Mouse (Mus musculus) effector memory CD4-positive, alpha-beta T cell, adult 7 months (primary cell): ENCODE results near the gene Ezh2. TPM values are rescaled to one million over a fixed set of nuclear protein-coding genes. Genes with fewer than 3 reads are reported as not detected.

Source experiments
- polyA plus RNA-seq: library from polyadenylated mRNA; unstranded; fragments of 100-300 nt; shearing (Covaris generic); gene quantifications from one replicate; pipeline ENCODE4 v1.2.1, GENCODE M21; 2017

The Ezh2 gene
- 50.7 TPM for polyA plus RNA-seq

GRCm38 (mm10) chr6:47594926-47595623 is at the start of gene Ezh2:
Ezh2 (minus strand) TSS chr6:47595341.

Other genes starting within 250 kb of the Ezh2 start
- 116 TPM for gene Cul1, start 141.9 kb downstream of the Ezh2 start, polyA plus RNA-seq
- 66.4 TPM for gene Pdia4, start 218.1 kb upstream of the Ezh2 start, polyA plus RNA-seq
- gene Zfp786, start 235.5 kb upstream of the Ezh2 start, polyA plus RNA-seq = not detected
- 14.1 TPM for gene Zfp398, start 240.3 kb upstream of the Ezh2 start, polyA plus RNA-seq